Mouse (Mus musculus): Measurements from ENCODE around the gene Dact2. TPM values are rescaled to one million over a fixed set of nuclear protein-coding genes. Genes with fewer than 3 reads are reported as not detected.

Dact2 gene
- polyA plus RNA-seq, 1 experiment from 2014 or later: 0.92 TPM

- 95% methylated on average over 3 of the region's 3 CpGs for WGBS
- H3K36me3 ChIP-seq: no peaks in the 10 kb centered on the region
Observed at GRCm38 (mm10) chr17:14160846-14161245, 43.3 kb downstream of the Dact2 start.

GRCm38 (mm10) chr17:14157779-14158195, 46.3 kb downstream of the Dact2 start:
- H3K4me3 ChIP-seq (replicated peaks): no peak overlapping the region
- H3K27ac ChIP-seq: no peak overlapping the region
- no peak overlapping the region for H3K4me2 ChIP-seq
- no peak overlapping the region for H3K9ac ChIP-seq (replicated peaks)
- no peaks in the 10 kb centered on the region for H3K9me3 ChIP-seq
- no peaks in the 10 kb centered on the region for H3K36me3 ChIP-seq
- H3K27me3 ChIP-seq: no peaks in the 10 kb centered on the region
- H3K4me1 ChIP-seq (replicated peaks): no peaks in the 10 kb centered on the region
- no peak for ATAC-seq (ENCODE audit: insufficient number of reproducible peaks, insufficient read depth, low FRiP score, low TSS enrichment, low read depth)
- 46% methylated on average over 7 of the region's 7 CpGs for WGBS

More at GRCm38 (mm10) chr17:14160846-14161245, 43.3 kb downstream of the Dact2 start:
- Histone ChIP-seq H3K4me3 (replicated peaks) (no peak overlapping the region), H3K27ac (no peak overlapping the region), H3K9ac (replicated peaks) (no peak overlapping the region), H3K27me3 (peaks cover 9% of the 10 kb centered on the region), H3K4me1 (replicated peaks) (peaks cover 10% of the 10 kb centered on the region), H3K9me3 (no peaks in the 10 kb centered on the region), H3K4me2 (no peak overlapping the region)
- ATAC-seq (ENCODE audit: insufficient number of reproducible peaks, insufficient read depth, low FRiP score, low TSS enrichment, low read depth): no peak

Other genes with a start within 250 kb of the Dact2 start
- not detected in 2 replicates for gene Gm7356, start 200.6 kb downstream of the Dact2 start, polyA plus RNA-seq (2016; fragmentation: Nextera tagmentation; extraction: Ambion mirVana)
- not detected in 2 replicates for gene Gm7358, start 144.8 kb downstream of the Dact2 start, polyA plus RNA-seq (2016; fragmentation: Nextera tagmentation; extraction: Ambion mirVana)
- gene Smoc2, start 75.2 kb upstream of the Dact2 start, polyA plus RNA-seq (2016; fragmentation: Nextera tagmentation; extraction: Ambion mirVana): 75.9 and 87.3 TPM in 2 replicates